Mouse (Mus musculus) liver, embryonic 14.5 days (tissue): ENCODE data around the gene Nav1. TPM values are rescaled to one million over a fixed set of nuclear protein-coding genes. Genes with fewer than 3 reads are reported as not detected.

Experiments used
- ATAC-seq: fragments of 200-750 bp; cut with Nextera tagmentation; 2 replicates; pipeline ENCODE4 v1.8.0; 2017; ENCODE audit warnings: moderate number of reproducible peaks, mild to moderate bottlenecking, moderate library complexity; ENCODE audit not compliant: insufficient read depth
- DNase-seq, 3 experiments: peaks; one replicate each; pipeline ENCODE4 v3.0.0-alpha.2; 2012 to 2013; ENCODE audit warnings: low read depth in 3 of 3, low spot score in 3 of 3
- H3K27ac ChIP-seq: fragments of 300-500 bp; sonication (generic); 2 replicates; pipeline ENCODE4 v1.5.1; 2014; ENCODE audit warnings: moderate library complexity, mild to moderate bottlenecking, control low read depth, inconsistent platforms
- H3K27me3 ChIP-seq: fragments of 300-500 bp; sonication (generic); 2 replicates; pipeline ENCODE4 v1.6.1; 2014; ENCODE audit warnings: mild to moderate bottlenecking, low read length, moderate library complexity; ENCODE audit not compliant: control insufficient read depth, insufficient read depth
- H3K36me3 ChIP-seq: fragments of 300-500 bp; sonication (generic); replicated peaks from 2 replicates; pipeline ENCODE4 v1.6.1; 2014; ENCODE audit warnings: low read depth; ENCODE audit not compliant: control insufficient read depth, insufficient read depth
- H3K4me1 ChIP-seq, 2 experiments: fragments of 200-500 bp in 1 of 2; fragments of 300-500 bp in 1 of 2; sonication (generic) in 1 of 2; replicated peaks; 2 replicates each; pipeline ENCODE4 v1.6.1; 2012 to 2014; ENCODE audit warnings: antibody characterized with exemption in 1 of 2, inconsistent platforms in 1 of 2, low read length in 1 of 2; ENCODE audit not compliant: control insufficient read depth in 2 of 2, insufficient read depth in 2 of 2
- H3K4me2 ChIP-seq: fragments of 300-500 bp; sonication (generic); 2 replicates; pipeline ENCODE4 v1.6.1; 2014; ENCODE audit warnings: low read depth, mild to moderate bottlenecking, control low read depth, moderate library complexity
- H3K4me3 ChIP-seq, 2 experiments: fragments of 200-500 bp in 1 of 2; fragments of 300-500 bp in 1 of 2; sonication (generic) in 1 of 2; 2 replicates each; pipeline ENCODE4 v1.5.1; 2012 to 2014; ENCODE audit warnings: low read depth in 2 of 2, low read length in 2 of 2, mild to moderate bottlenecking in 2 of 2, control low read depth in 1 of 2, inconsistent platforms in 1 of 2, moderate library complexity in 1 of 2; ENCODE audit not compliant: insufficient read depth in 1 of 2
- H3K9ac ChIP-seq: fragments of 300-500 bp; sonication (generic); replicated peaks from 2 replicates; pipeline ENCODE4 v1.6.1; 2014; ENCODE audit warnings: mild to moderate bottlenecking, control low read depth, moderate library complexity
- H3K9me3 ChIP-seq: fragments of 300-500 bp; sonication (generic); 2 replicates; pipeline ENCODE4 v1.6.1; 2016; ENCODE audit warnings: low read length, mixed read lengths; ENCODE audit not compliant: control insufficient read depth
- CTCF ChIP-seq: IDR thresholded peaks from 2 replicates; pipeline ENCODE4 v1.5.1; 2016; ENCODE audit warnings: antibody characterized with exemption, low read depth, control low read depth
- EP300 ChIP-seq: IDR thresholded peaks from 2 replicates; pipeline ENCODE4 v1.6.1; 2016; ENCODE audit warnings: antibody characterized with exemption, low read depth
- WGBS: fragments of 180-500 bp; shearing (Covaris S2); extraction: QIAGEN DNeasy Blood & Tissue Kit; methylation state at CpG from one replicate; pipeline ENCODE4 v1.1.7; 2014; ENCODE audit not compliant: insufficient replicate concordance; 5-methylcytosine and 5-hydroxymethylcytosine counted together
- polyA plus RNA-seq, 2 experiments: library from polyadenylated mRNA; depleted of rRNA in 1 of 2; stranded (reverse) in 1 of 2; unstranded in 1 of 2; fragments of >200 nt; fragmentation: Nextera tagmentation in 1 of 2; extraction: Ambion mirVana in 1 of 2; gene quantifications; 2 replicates each; pipeline versions ENCODE4 v1.2.1 to v1.2.3; 2012 to 2014

Gene Nav1
- polyA plus RNA-seq, 2 experiments: 1.0 to 1.5 TPM

DNA sequence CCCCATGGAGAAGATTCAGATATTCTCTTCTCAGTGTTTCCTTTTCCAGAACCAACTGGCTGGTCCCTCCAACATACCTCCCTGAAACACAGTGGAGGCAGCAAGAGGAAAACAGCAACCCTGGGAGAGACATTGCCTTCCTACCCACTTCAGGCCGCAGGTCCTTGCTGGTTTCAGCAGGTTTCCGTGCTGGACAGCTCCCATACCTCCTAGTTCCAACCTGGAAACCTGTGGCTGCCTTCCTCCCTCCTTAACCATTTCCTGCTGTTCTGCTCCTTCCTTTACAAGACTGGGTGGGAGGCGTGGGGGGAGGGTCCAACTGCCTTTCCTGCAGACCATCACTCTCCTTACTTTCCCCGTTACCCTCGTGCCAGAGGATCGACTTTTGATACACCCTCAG, 27.7 kb upstream of the Nav1 start:
- Histone ChIP-seq H3K9me3 (no peaks in the 10 kb centered on the region), H3K36me3 (no peaks in the 10 kb centered on the region), H3K27me3 (no peaks in the 10 kb centered on the region), H3K4me1 (no peaks in the 10 kb centered on the region; a peak in 2 of 4 replicates), H3K9ac (no peak overlapping the region), H3K4me2 (no peak overlapping the region), H3K27ac (no peak overlapping the region), H3K4me3 (no peak overlapping the region)
- 25% methylated on average over 6 of the region's 6 CpGs for WGBS
- no peak for ATAC-seq
- TF ChIP-seq EP300 (no peak), CTCF (no peak)
- no peak for DNase-seq

DNA sequence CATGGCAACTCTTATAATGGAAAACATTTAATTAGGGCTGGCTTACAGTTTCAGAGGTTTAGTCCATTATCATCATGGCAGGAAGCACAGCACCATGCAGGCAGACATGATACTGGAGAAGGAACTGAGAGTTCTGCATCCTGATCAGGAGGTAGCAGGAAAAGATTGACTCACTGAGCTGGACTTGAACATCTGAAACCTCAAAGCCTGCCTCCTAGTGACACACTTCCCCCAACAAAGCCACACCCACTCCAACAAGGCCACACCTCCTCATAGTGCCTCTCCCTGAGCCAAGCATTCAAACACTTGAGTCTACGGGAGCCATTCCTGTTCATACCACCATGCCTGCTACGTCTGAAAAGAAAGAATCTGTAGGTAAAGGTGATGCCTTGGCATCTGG, 26.8 kb upstream of the Nav1 start:
- Histone ChIP-seq H3K9ac (no peak overlapping the region), H3K36me3 (no peaks in the 10 kb centered on the region), H3K27ac (no peak overlapping the region), H3K4me3 (no peak overlapping the region), H3K4me2 (no peak overlapping the region), H3K9me3 (no peaks in the 10 kb centered on the region), H3K27me3 (no peaks in the 10 kb centered on the region), H3K4me1 (no peaks in the 10 kb centered on the region; a peak in 2 of 4 replicates)
- DNase-seq (no peak), ATAC-seq (no peak)
- 54% methylated on average over 2 of the region's 2 CpGs for WGBS
- no peak for TF ChIP-seq EP300
- no peak for TF ChIP-seq CTCF

- no peak for TF ChIP-seq CTCF
- no peak for TF ChIP-seq EP300
Measured at GRCm38 (mm10) chr1:135633478-135633877, 26.4 kb upstream of the Nav1 start.

DNA sequence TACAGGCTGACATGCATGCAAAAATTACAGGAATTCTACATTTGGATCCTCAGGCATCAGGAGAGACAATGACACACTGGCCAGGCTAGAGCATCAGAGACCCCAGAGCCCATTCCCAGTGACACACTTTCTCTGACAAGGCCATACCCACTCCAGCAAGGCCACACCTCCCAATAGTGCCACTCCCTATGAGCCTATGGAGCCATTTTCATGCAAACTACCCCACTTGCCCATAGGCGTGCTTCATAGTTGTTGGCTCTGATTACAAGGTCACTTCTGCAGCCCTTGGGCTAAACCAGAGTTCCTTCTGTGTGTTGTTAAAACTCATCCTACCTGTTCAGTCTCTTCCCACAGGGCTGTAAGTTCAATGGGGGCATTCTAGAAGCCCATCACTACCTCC, 25.1 kb upstream of the Nav1 start:
- ATAC-seq (no peak), DNase-seq (no peak)
- 40% methylated on average over 1 of the region's 1 CpGs for WGBS
- Histone ChIP-seq H3K27me3 (no peaks in the 10 kb centered on the region), H3K9ac (no peak overlapping the region), H3K9me3 (no peaks in the 10 kb centered on the region), H3K27ac (no peak overlapping the region), H3K36me3 (no peaks in the 10 kb centered on the region), H3K4me2 (no peak overlapping the region), H3K4me3 (no peak overlapping the region), H3K4me1 (no peaks in the 10 kb centered on the region; a peak in 2 of 4 replicates)
- TF ChIP-seq CTCF (no peak), EP300 (no peak)

More at GRCm38 (mm10) chr1:135633478-135633877, 26.4 kb upstream of the Nav1 start:
- Histone ChIP-seq H3K36me3 (no peaks in the 10 kb centered on the region), H3K4me1 (no peaks in the 10 kb centered on the region; a peak in 2 of 4 replicates), H3K9ac (no peak overlapping the region), H3K9me3 (no peaks in the 10 kb centered on the region), H3K4me2 (no peak overlapping the region), H3K27me3 (no peaks in the 10 kb centered on the region), H3K27ac (no peak overlapping the region), H3K4me3 (no peak overlapping the region)
- WGBS: 45% methylated on average over 4 of the region's 4 CpGs
- ATAC-seq (no peak), DNase-seq (no peak)

DNA sequence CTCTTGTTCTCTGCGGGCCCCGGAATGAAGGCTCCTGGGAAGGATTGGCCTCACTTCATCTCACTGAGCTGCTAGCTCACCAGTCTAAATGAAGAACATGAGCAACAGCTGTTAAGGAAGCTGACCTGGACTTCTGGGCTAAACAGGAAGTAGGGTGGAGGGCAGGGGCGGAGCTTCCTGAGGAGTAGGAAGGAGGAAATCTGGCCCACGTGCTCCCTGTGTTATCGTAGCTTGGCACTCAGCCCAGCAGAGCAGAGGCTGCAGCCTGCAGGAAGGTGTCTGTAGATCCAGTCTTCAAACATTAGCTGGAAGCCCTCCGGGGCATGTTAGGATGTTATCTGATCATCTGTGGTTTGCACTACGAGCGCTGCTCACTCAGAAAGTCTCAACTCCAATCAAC, 24.4 kb upstream of the Nav1 start:
- ATAC-seq: no peak
- H3K4me2 ChIP-seq: no peak overlapping the region
- no peaks in the 10 kb centered on the region; a peak in 1 of 4 replicates for H3K4me1 ChIP-seq
- H3K9me3 ChIP-seq: no peaks in the 10 kb centered on the region
- H3K36me3 ChIP-seq: no peaks in the 10 kb centered on the region
- TF ChIP-seq CTCF (no peak), EP300 (no peak)
- 2% methylated on average over 8 of the region's 8 CpGs for WGBS
- H3K27me3 ChIP-seq: no peaks in the 10 kb centered on the region
- H3K4me3 ChIP-seq: no peak overlapping the region
- DNase-seq: peak in 1 of 3 experiments; percentile 16
- H3K27ac ChIP-seq: no peak overlapping the region
- no peak overlapping the region for H3K9ac ChIP-seq
